Mouse (Mus musculus): Measurements from ENCODE around the gene Cenpe.
A peak's percentile ranks its signal among the peaks of the same experiment; 100 is the strongest.

Gene Cenpe

DNA sequence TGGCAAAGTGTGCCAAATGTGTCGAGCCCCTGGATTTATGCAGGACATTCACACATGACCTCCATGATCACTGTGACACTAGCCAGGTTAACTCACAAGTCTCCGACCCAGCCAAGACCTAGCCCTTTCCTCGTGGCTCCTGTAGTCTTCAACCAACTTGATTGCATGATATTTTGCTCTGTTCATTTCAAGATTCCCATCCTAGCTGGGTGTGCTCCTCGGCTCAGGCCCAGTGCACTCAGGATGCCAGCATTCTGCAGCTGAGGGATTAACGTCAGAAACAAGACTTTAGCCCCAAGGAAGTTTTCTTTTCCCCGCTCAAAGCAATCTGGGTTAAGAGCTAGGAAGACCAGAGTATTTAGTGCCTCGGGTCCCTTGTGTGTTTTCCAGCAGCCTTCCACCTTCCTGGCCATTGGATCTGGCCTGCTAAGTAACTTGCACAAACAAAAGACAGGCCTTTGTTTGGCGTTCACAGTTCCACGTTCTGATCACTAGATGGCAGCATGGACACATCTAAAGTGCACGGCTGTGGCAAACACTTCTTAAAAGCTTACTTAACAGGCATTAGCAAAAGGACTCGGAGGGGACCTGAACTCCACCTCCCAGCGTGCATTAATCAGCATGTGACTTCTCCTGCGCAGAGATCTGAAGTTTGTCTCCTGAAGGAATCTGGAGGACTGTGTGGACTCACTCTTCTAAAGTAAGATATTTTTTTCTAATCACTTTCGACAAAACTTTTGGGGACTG lies 68.5 kb downstream of the Cenpe start, which contains the start of gene Bdh2:
Gene Bdh2 (plus strand): TSS at position 553 of the 747 bp plus-strand sequence.
- peak; percentile 72 for DNase-seq (ENCODE audit: low spot score)

DNA sequence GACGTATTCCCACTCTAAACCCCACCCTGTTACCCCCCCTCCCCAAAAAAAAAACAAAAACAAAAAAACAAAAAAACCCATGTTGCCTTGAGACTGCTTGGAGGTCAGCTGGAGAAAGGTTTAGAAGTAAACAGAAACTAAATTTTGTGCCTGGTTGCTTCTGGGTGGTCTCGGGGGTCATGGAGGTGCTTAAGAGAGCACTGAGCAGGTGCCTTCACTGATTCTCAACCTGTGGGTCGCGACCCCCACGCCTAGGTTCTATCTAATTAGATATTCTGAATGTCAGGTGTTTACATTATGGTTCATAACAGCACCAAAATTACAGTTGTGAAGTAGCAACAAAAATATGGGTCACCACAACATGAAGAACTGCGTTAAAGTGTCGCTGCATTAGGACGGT lies 69.4 kb downstream of the Cenpe start:
- no peak for DNase-seq (ENCODE audit: low spot score)

DNA sequence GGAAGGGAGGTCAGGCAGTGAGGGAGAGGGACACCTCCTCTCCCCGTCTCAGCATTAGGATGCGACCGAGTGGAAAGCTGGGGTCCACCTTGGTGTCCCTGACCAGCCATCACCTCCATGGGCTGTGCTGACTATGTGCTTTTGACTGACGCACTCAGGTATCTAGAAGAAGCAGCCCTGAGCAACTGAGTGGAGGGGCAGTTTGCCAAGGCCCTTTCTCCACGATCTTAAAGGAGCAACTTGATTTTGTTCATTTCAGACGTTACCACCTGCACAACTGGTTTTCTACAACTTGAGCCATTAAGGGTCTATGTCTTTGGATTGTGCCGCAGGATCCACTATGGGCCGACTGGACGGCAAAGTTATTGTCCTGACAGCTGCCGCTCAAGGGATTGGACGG lies 72.9 kb downstream of the Cenpe start:
- no peak for DNase-seq (ENCODE audit: low spot score)

DNA sequence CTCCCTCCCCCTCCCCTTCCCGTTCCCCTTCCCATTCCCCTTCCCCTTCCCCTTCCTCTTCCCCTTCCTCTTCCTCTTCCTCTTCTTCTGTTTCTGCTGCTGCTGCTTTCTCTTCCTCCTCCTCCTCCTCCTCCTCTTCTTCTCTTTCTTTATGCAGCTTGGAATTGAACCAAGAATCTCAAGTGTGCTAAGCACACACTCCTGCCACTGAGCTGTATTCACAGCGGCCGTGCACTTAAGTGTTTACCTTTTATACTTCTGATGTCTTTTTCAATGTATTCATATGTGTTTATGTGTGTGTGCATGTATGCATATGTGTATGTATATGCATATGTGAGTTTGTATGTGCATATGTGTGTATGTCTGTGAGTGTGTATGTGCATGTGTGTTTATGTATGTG lies 73.5 kb downstream of the Cenpe start:
- DNase-seq (ENCODE audit: low spot score), result no peak

DNA sequence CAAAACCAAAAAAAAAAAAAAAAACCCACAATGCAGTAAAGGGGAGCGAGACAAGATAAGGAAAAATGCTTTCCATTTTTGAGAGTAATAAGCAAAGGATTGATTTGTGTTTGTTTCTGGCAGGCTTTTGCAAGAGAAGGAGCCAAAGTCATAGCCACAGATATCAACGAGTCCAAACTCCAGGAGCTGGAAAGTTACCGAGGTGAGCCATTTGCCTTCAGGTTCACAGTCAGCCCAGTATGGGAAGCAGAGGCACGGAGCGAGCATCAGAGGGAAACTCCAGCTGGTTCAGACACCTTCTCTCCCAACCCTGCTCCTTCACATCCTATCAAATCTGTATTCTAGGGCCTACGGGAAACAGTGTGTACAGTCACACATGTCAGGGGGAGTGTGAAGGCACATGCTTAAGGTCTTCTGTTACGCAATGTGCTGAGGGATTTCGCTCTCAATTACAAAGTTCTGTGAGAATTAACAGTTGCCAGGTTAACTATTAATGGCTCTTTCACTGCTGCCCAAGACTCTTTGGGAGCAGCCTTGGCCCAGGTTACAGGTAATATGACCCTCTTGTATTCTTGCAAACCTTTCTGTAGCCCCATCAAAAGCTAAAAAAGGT lies 75.9 kb downstream of the Cenpe start:
- DNase-seq (ENCODE audit: low spot score), result no peak

DNA sequence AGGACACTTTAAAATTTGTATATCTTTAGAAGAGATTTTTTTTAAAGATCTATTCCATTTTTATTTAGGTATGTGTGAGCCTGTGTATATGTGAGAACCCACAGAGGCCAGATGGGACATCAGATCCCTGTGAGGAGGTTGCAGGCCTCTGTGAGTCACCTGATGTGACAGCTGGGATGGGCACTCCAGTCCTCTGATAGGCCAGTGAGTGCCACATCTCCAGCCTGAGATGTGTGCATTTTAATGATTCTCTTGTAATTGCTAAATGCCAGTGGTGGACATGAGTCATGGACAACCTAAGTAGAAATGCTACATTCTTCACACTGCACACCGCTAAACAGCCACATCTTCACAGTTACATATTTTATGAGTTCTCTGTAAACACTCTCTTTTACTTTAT lies 76.8 kb downstream of the Cenpe start:
- DNase-seq (ENCODE audit: low spot score), result no peak

DNA sequence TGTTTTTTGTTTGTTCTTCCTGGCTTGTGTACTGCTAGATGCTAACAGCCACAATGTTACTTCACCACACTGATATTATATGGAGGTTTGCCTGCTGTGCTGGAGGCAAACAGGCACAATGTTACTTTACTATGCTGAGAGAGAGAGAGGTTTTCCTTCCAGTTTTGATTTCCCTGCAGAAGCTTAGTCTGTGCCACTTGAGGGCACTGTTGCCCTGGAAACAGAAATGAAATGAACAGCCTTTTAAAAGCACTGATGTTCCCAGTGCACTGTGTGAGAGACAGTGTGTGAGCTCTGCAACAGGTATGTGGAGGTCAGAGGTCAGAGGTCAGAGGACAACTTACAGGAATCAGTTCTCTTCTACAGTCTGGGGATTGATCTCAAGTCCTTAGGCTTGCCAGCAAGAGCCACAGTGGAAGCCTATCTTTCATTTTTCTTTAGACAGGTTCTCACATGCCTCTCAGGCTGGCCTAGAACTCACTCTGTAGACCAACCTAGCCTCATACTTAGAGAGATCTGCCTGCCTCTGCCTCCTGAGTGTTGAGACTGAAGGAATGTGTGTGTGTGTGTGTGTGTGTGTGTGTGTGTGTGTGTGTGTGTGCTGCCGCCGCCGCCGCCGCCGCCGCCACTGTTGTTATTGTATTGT lies 78.0 kb downstream of the Cenpe start:
- DNase-seq (ENCODE audit: low spot score), result peak; percentile 58

DNA sequence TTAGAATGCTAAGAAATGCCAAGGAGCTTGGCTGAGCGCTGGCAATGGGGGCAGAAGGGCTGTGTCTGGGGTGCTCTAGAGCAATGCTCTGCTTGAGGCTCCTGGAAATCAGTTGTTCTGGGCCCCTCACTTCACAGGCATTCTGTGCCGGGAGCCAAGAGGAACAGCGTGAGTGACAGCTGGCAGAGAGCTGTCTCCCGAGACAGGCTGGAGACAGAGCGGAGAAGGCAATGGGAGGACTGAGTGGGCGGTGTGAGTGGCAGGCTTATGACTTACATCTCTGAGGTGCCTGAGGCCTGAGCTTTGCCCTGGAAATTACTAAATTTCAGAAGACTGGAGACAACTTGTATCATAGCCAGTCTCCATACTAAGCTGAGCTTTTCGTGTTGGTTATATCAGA lies 81.4 kb downstream of the Cenpe start:
- no peak for DNase-seq (ENCODE audit: low spot score)

DNA sequence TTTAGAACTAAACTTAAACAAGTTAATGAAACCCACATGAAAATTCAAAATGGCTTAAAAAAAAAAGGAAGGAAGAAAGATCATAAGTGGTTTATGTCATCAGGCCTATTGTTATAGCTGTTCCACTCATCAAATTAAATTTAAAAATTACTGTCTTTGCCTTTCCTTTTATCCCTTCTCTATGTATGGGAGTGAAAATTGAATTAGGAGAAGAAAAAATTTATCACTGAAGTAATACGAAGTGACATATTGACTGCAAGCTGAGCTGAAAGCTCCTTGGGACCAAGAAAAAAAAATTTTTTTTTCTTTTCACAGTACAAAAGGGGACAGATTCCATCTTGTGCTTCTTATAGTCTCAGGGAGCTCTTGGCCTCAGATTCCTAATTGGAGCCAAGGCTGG lies 83.2 kb downstream of the Cenpe start:
- no peak for DNase-seq (ENCODE audit: low spot score)

DNA sequence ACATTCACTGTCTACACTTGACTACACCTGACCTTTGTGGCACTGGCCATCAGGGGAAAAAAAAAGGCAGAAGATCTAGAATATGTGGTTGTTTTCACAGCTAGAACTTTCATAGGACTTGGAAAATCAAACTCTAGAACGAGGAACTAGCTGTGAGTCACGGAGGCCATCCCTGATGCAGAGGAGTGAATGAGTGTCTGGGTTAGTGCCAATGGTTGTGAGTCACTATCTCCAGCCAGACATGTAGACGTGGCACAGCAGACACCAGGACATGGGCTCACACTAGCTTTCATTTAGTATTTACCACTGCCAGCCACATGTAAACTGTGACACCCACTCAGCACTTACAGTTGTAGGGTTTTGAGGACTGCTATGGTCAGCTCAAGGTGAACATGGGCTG lies 86.2 kb downstream of the Cenpe start:
- no peak for DNase-seq (ENCODE audit: low spot score)

DNA sequence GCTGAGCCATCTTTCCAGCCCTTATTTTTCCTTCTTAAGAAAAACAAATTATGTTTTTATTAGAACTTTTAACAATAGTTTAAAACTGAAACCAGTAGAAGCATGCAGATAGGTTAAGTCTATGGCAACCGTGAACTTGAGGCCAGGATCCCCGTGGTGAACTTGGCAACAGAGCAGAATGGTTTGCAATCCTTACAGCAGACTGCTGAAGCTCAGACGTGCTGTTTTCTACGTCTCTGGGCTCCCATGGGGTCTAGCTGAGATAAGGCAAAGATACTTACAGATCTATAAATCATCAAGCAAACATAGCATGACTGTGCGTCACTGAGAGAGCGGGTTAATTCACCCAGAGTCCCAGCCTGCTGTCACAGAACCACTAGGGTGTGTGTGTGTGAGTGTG lies 87.7 kb downstream of the Cenpe start:
- no peak for DNase-seq (ENCODE audit: low spot score)

DNA sequence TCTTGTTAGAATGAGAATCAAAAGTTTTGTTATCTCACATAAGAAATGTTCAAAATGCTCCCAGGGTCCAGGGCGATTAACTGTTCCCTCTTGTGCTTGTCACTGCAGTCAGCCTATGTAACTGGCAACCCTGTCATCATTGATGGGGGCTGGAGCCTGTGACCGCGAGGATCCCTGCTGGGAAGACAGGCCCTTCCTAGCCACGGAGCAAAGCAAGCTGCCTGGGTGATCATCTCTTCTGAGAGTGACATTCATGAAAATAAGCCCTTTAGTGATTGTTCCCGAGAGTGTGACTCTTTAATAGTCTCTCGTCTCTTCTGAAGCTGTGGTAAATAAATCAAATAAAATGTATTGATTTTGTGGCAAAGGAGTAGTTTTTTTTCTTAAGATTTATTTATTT lies 91.7 kb downstream of the Cenpe start:
- DNase-seq (ENCODE audit: low spot score), result no peak

DNA sequence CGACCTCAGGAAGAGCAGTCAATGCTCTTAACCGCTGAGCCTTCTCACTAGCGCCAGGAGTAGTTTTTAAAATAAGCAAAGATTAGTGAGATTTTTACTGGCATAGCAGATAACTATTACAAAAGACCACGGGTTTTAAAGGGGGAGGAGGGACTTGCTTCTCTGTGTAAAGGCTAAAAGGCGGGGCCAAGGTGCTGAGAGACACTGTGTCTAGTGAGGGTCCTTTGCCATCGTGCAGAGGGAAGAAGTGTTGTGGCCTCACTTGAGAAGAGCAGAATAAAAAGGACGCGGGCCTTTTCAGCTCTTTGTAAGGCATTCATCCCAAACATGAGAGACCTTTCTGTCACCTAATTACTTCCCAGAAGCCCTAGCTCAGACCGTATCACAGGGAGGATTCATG lies 92.2 kb downstream of the Cenpe start:
- DNase-seq (ENCODE audit: low spot score), result no peak

DNA sequence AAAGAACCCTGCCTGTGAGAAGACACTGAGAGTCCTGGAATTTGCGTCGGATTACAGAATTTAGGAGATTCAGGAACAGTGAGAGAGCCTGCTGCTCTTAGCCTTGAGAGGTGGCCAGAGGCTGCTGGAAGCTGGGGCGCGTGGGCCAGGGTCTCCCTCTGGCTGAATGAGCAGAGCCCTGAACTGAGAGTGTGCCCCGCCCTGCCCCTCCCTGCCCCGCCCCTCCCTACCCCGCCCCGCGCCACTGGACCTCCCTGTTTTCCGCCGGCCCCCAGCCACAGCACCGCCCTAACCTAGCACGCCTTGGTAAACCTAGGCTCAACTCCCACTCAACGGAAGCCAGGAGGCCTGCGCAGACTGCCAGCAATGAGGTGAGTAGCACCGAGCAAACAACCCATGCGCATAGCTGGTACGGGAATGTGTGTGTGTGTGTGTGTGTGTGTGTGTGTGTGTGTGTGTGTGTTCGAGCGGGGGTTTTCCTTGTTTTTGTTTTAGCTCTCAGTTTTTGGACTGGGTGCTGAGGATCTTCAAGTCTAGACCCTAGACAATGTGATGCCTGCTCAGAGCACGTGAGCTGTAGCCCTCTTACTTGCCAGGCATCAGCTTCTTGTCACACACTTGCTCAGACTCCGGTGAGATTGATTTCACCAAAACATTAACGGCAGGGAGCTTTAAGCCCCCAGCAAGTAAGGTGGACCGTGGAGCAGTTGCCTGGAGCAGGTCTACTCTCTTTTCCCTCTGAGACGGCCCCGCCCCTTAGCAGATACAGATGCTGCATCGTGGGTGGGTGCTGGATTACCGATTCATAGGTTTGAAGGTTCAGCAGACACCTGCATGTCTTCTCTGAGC lies 95.3 kb downstream of the Cenpe start, which contains the start of gene Slc9b2:
Gene Slc9b2 (plus strand): TSS at position 290 of the 849 bp plus-strand sequence.
- DNase-seq (ENCODE audit: low spot score), result peak; percentile 47

DNA sequence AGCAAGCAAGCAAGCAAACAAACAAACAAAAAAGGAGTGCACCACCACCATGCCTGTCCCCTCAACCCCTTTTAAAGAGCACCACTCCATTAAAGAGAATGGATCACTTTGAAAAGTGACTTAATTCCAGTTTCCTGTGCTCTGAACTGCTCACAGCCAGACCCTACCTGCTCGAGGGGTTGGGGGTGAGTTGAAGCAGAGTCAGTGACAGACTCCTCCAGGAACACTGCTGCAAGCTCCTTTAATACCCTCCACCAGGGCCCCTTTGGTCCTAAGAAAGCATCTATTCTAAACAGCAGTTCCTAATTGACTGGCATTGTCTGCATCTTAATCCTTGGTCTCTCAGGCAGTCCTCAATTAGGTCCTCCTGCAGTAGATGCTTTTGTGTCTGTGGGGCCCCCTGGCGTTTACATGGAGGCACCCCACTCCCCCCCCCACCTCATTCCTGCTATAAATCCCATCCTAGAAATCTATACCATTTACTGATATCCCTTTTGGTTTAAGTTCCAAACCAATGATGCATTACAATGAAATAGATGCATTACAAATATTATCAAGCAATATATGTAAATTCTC lies 100.7 kb downstream of the Cenpe start:
- DNase-seq (ENCODE audit: low spot score), result no peak

DNA sequence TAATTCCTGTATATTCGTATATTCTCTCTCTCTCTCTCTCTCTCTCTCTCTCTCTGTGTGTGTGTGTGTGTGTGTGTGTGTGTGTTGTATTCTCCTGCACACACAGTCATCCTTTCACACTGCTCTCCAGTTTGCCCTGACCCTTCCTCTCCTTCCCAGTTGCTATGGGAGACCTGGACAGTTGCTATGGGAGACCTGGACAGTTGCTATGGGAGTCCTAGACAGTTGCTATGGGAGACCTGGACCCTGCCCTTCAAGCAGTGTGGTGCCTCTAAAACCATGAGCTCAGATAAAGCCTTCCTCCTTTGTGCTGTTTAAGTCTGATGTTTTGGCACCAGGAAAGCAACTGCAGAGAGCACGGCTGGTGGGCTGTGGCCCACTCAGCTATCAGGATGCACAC lies 101.4 kb downstream of the Cenpe start:
- no peak for DNase-seq (ENCODE audit: low spot score)

DNA sequence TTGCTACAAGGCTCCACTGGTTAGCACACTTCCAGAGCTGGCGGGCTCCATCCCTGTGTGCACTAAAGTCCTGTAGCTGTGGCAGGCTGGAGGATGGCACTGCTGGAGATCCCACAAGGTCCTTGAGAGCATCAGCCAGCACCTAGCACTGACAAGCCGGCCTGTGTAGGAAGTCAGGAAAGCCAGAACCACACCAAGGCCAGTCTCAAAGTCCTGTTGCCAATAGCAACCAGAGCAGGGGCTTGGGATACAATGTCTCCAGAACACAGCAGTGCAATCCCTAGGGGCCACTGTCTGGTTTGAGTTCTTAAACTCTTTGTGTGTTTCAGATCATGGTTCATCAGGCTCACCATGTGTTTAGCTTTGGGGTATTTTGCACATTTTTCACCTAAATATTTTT lies 102.5 kb downstream of the Cenpe start:
- DNase-seq (ENCODE audit: low spot score), result no peak

DNA sequence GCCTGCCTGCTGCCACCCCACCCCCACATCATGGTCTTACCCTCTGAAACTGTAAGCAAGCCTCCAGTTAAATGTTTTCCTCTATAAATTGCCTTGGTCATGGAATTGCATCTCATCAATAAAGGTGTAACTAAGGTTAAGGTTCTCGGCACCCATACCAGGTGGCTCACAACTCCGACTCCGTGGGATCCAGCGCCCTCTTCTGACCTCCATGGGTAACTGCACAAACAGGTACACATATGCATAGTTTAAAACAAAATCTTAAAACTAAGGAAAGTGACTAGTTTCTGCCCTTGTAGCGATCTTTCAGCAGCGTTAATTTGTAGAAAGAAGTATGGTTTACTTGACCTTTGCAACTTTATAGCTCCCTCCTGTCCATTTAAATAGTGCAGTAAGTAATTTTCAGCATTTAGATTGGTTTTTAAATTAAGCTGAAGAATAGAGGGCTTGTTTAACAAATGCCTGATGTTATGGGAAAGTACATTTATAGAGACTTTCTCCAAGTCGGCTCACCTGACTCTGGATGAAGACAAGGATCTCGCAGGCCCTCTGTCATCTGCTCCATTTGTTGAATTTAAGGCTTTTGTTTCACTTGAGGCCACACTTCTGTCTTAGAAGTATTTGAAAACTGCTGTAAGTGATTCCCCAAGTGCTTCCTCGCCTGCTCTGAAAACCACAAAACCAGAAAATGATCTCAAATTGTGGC lies 103.5 kb downstream of the Cenpe start:
- no peak for DNase-seq (ENCODE audit: low spot score)

DNA sequence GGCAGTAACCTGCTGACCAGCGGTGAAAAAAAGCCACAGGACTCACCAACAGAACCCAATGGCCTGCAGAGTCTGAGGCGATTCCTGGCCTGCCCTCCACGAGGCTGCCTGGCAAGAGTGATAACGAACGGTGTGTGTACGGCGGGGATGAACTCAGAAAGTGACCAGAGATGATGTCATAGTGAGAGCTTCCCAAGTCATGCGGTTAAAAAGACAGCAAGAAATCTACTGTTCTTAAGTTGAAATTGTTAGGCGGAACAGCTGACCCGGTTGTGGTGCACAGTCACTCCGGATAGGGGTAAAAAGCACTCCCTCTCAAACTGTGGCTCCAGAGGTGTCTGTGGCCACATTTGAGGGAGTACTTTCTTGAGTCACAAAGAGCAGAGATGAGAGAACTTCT lies 106.0 kb downstream of the Cenpe start:
- no peak for DNase-seq (ENCODE audit: low spot score)

Data from testis, postnatal 10 days (tissue).